In the genomic region with DNA sequence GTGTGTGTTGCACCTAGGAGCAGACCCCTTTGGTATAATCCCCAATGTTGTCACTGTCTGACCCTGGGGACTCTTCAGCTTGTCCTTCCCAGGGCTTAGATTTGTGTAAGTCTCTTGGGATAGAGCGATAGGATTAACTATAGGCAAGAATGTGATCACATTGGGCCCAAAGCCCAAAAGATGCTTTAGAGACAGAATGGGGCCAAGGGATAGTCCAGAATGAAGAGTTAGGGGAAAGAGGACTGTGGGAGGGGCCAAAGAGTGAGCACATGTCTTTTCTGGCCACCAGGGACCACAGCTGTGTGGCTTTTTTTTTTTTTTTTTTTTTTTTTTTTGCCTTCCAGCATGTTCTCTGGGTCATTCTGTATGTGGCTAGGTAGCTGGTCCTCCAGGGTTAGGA, we compare ENCODE assay signal across 23 mouse cellular contexts. TPM values are rescaled to one million over a fixed set of nuclear protein-coding genes. Genes with fewer than 3 reads are reported as not detected.
DNase-seq lines count a peak whose midpoint lies in the region; ATAC-seq and TF ChIP-seq lines count a peak whose summit lies in the region.
"Had no signal": no experiment of that assay in that cellular context is flagged by ENCODE, and none has a peak within 500 bp of the region (broad histone marks: within the 10 kb centered on the region; RNA-seq: fewer than 3 reads in every experiment).

No protein-coding gene starts in this region.

- peaks cover 96% of the 10 kb centered on the region for H3K36me3 ChIP-seq in forebrain, embryonic 10.5 days (replicated peaks)
- H3K36me3 ChIP-seq in forebrain, postnatal 0 days (ENCODE audit: insufficient read depth), result peaks cover 55% of the 10 kb centered on the region
- peaks cover 2% of the 10 kb centered on the region; the same call in 1 of the 2 replicates for H3K36me3 ChIP-seq in midbrain, embryonic 11.5 days (ENCODE audit: control insufficient read depth, insufficient read depth, low read length)
- H3K36me3 ChIP-seq in midbrain, postnatal 0 days (ENCODE audit: insufficient read depth, low read length), result peaks cover 66% of the 10 kb centered on the region
- peaks cover 93% of the 10 kb centered on the region for H3K36me3 ChIP-seq in limb, embryonic 10.5 days

- no peaks in the 10 kb centered on the region for H3K9me3 ChIP-seq in forebrain, embryonic 10.5 days
- H3K9me3 ChIP-seq in forebrain, postnatal 0 days (ENCODE audit: low read length), result no peaks in the 10 kb centered on the region
- no peaks in the 10 kb centered on the region for H3K9me3 ChIP-seq in midbrain, embryonic 11.5 days (ENCODE audit: control insufficient read depth, low read length)
- H3K9me3 ChIP-seq in midbrain, postnatal 0 days (ENCODE audit: low read length), result no peaks in the 10 kb centered on the region
- H3K9me3 ChIP-seq in limb, embryonic 10.5 days (replicated peaks), result no peaks in the 10 kb centered on the region
- H3K9me3 ChIP-seq: heart, embryonic 12.5 days; neural tube, embryonic 15.5 days had no signal

- peak overlapping the region; percentile 86 for H3K27ac ChIP-seq in forebrain, embryonic 10.5 days
- H3K27ac ChIP-seq in forebrain, postnatal 0 days (ENCODE audit: low read depth, low read length), result no peak overlapping the region
- peak overlapping the region; percentile 25; the same call in 1 of the 2 replicates for H3K27ac ChIP-seq in midbrain, embryonic 11.5 days (ENCODE audit: low read depth, low read length)
- H3K27ac ChIP-seq in midbrain, postnatal 0 days (ENCODE audit: low read depth, low read length), result no peak overlapping the region
- H3K27ac ChIP-seq in limb, embryonic 10.5 days, result peak overlapping the region; percentile 86
- H3K27ac ChIP-seq: neural tube, embryonic 15.5 days; stomach, postnatal 0 days had no signal

- no peak for DNase-seq in forebrain, embryonic 10.5 days (ENCODE audit: extremely low spot score, low spot score)
- DNase-seq in forebrain, postnatal 0 days, result no peak
- no peak for DNase-seq in midbrain, embryonic 11.5 days (ENCODE audit: low spot score, missing footprints)
- no peak for DNase-seq in midbrain, postnatal 0 days (ENCODE audit: low spot score)
- no peak for DNase-seq in limb, embryonic 10.5 days (ENCODE audit: low spot score)
- DNase-seq in urinary bladder, adult 18-20 months (ENCODE audit: low spot score in 2 of 2), result no peak
- DNase-seq in adrenal gland, postnatal 10 days, result no peak
- DNase-seq: adrenal gland, postnatal 25 days; cerebellum, adult 8-10 months; cerebellum, postnatal 36 days; embryo, embryonic 11 days; gastrocnemius, postnatal 25 days; heart, adult 18-20 months; heart, postnatal 10 days; kidney, postnatal 25 days; lung, adult 18-20 months; lung, postnatal 14 days had no signal

- peaks cover 24% of the 10 kb centered on the region for H3K27me3 ChIP-seq in forebrain, embryonic 10.5 days (ENCODE audit: poor library complexity, severe bottlenecking)
- H3K27me3 ChIP-seq in forebrain, postnatal 0 days (ENCODE audit: insufficient read depth, low read length), result no peaks in the 10 kb centered on the region
- no peaks in the 10 kb centered on the region; the same call in 1 of the 2 replicates for H3K27me3 ChIP-seq in midbrain, embryonic 11.5 days (ENCODE audit: control insufficient read depth, insufficient read depth, low read length)
- no peaks in the 10 kb centered on the region for H3K27me3 ChIP-seq in midbrain, postnatal 0 days (ENCODE audit: insufficient read depth, low read length)
- no peaks in the 10 kb centered on the region for H3K27me3 ChIP-seq in limb, embryonic 10.5 days (ENCODE audit: low read depth, poor library complexity, severe bottlenecking)
- H3K27me3 ChIP-seq: heart, embryonic 12.5 days; neural tube, embryonic 15.5 days had no signal

- TF ChIP-seq CTCF in forebrain, postnatal 0 days (IDR thresholded peaks at IDR 0.05; ENCODE audit: low read depth), result no peak
- no peak for TF ChIP-seq CTCF in midbrain, postnatal 0 days (IDR thresholded peaks at IDR 0.05)

- no peak for ATAC-seq in forebrain, postnatal 0 days
- no peak for ATAC-seq in midbrain, embryonic 11.5 days (ENCODE audit: low FRiP score)
- ATAC-seq in midbrain, postnatal 0 days (ENCODE audit: low FRiP score), result no peak
- ATAC-seq: intestine, postnatal 0 days had no signal

- 29% methylated on average over 1 of the region's 1 CpGs for WGBS in forebrain, embryonic 10.5 days
- WGBS in forebrain, postnatal 0 days, result 39% methylated on average over 1 of the region's 1 CpGs
- WGBS in midbrain, embryonic 11.5 days, result 14% methylated on average over 1 of the region's 1 CpGs
- 21% methylated on average over 1 of the region's 1 CpGs for WGBS in midbrain, postnatal 0 days
- 87% methylated on average over 1 of the region's 1 CpGs for WGBS in limb, embryonic 10.5 days

- 0 out of 2 replicates have a peak overlapping the region, but pooled peaks have one; percentile 19 for H3K4me3 ChIP-seq in forebrain, embryonic 10.5 days
- H3K4me3 ChIP-seq in forebrain, postnatal 0 days (ENCODE audit: low read depth, low read length), result no peak overlapping the region
- H3K4me3 ChIP-seq in midbrain, embryonic 11.5 days (ENCODE audit: low read depth, low read length), result no peak overlapping the region
- no peak overlapping the region for H3K4me3 ChIP-seq in midbrain, postnatal 0 days (ENCODE audit: low read depth, low read length)
- H3K4me3 ChIP-seq in limb, embryonic 10.5 days, result no peak overlapping the region
- H3K4me3 ChIP-seq: heart, embryonic 12.5 days; neural tube, embryonic 15.5 days had no signal

- peaks cover 100% of the 10 kb centered on the region for H3K4me1 ChIP-seq in forebrain, embryonic 10.5 days
- H3K4me1 ChIP-seq in forebrain, postnatal 0 days (ENCODE audit: insufficient read depth), result no peaks in the 10 kb centered on the region
- H3K4me1 ChIP-seq in midbrain, embryonic 11.5 days (ENCODE audit: control insufficient read depth, insufficient read depth, low read length), result peaks cover 34% of the 10 kb centered on the region
- H3K4me1 ChIP-seq in midbrain, postnatal 0 days (ENCODE audit: insufficient read depth, low read length), result no peaks in the 10 kb centered on the region
- peaks cover 84% of the 10 kb centered on the region for H3K4me1 ChIP-seq in limb, embryonic 10.5 days
- H3K4me1 ChIP-seq: heart, embryonic 12.5 days had no signal

- H3K9ac ChIP-seq in forebrain, postnatal 0 days, result no peak overlapping the region
- no peak overlapping the region for H3K9ac ChIP-seq in midbrain, embryonic 11.5 days (ENCODE audit: low read length)
- no peak overlapping the region for H3K9ac ChIP-seq in midbrain, postnatal 0 days (replicated peaks; ENCODE audit: low read length, poor library complexity, severe bottlenecking)
- H3K9ac ChIP-seq: heart, embryonic 12.5 days; neural tube, embryonic 15.5 days had no signal

- H3K4me2 ChIP-seq in forebrain, postnatal 0 days (ENCODE audit: low read depth), result no peak overlapping the region
- no peak overlapping the region for H3K4me2 ChIP-seq in midbrain, embryonic 11.5 days
- no peak overlapping the region for H3K4me2 ChIP-seq in midbrain, postnatal 0 days (ENCODE audit: low read depth, low read length, poor library complexity, severe bottlenecking)
- H3K4me2 ChIP-seq: heart, embryonic 12.5 days; liver, embryonic 11.5 days; neural tube, embryonic 15.5 days had no signal

RNA-seq across cellular contexts. Expression of a gene that starts 46.6 kb away (rescaled TPM):
- 1.0 TPM in 2 replicates for polyA plus RNA-seq in forebrain, embryonic 10.5 days (2016; fragmentation: Nextera tagmentation; extraction: Ambion mirVana)
- total RNA-seq in forebrain, postnatal 0 days (2014; rRNA removed), result 0.23 and 0.57 TPM in 2 replicates
- polyA plus RNA-seq in forebrain, postnatal 0 days (2015; fragmentation: Nextera tagmentation; extraction: Ambion mirVana), result 0.10 and 0.30 TPM in 2 replicates
- polyA plus RNA-seq in midbrain, embryonic 11.5 days (2014; fragmentation: Nextera tagmentation; extraction: Ambion mirVana), result 0.32 and 0.59 TPM in 2 replicates
- 1.3 and 1.9 TPM in 2 replicates for total RNA-seq in midbrain, postnatal 0 days (2014; rRNA removed)
- 0.94 and 1.5 TPM in 2 replicates for polyA plus RNA-seq in midbrain, postnatal 0 days (2015; fragmentation: Nextera tagmentation; extraction: Ambion mirVana)
- 0.69 and 0.74 TPM in 2 replicates for polyA plus RNA-seq in limb, embryonic 10.5 days (2016; fragmentation: Nextera tagmentation; extraction: Ambion mirVana)
- 1 to 10 TPM; 4.4 to 4.5 TPM for total RNA-seq in adrenal gland, postnatal 10 days (2021)
- total RNA-seq: gastrocnemius, postnatal 25 days; megakaryocyte, adult 5-6 weeks had no signal

Comparison
In these comparisons a context has a peak if more than half of its experiments do, and no peak if none do; other contexts are left out.
1. H3K27ac ChIP-seq: peak in forebrain, embryonic 10.5 days (single experiment), midbrain, embryonic 11.5 days (single experiment) and limb, embryonic 10.5 days (single experiment); none in forebrain, postnatal 0 days (single experiment) and midbrain, postnatal 0 days (single experiment).